Mouse (Mus musculus) liver, adult 2 months (tissue): ENCODE data around the gene Nusap1. TPM values are rescaled to one million over a fixed set of nuclear protein-coding genes. Genes with fewer than 3 reads are reported as not detected.
"Not testable (repeated sequence)": the region's sequence is repeated elsewhere in the genome, so short reads cannot be mapped to it uniquely, and the experiment has no call there.

ENCODE experiments used
- DNase-seq: peaks from one replicate; pipeline ENCODE4 v3.0.0-alpha.2; 2011; ENCODE audit warnings: low read depth, low spot score; ENCODE audit errors: extremely low read depth
- H3K27ac ChIP-seq: fragments of 200-500 bp; replicated peaks from 2 replicates; pipeline ENCODE4 v1.5.1; 2012; ENCODE audit warnings: low read depth, mild to moderate bottlenecking, control low read depth, inconsistent platforms, low read length; ENCODE audit not compliant: insufficient read depth
- H3K27me3 ChIP-seq: fragments of 200-500 bp; 2 replicates; pipeline ENCODE4 v1.6.1; 2012; ENCODE audit warnings: mild to moderate bottlenecking, moderate library complexity, low read length, inconsistent platforms; ENCODE audit not compliant: control insufficient read depth, insufficient read depth
- H3K36me3 ChIP-seq: fragments of 200-500 bp; 2 replicates; pipeline ENCODE4 v1.6.1; 2012; ENCODE audit warnings: low read length, inconsistent platforms; ENCODE audit not compliant: control insufficient read depth, insufficient read depth
- H3K4me1 ChIP-seq: fragments of 200-500 bp; 2 replicates; pipeline ENCODE4 v1.6.1; 2011; ENCODE audit warnings: low read length; ENCODE audit not compliant: control insufficient read depth, insufficient read depth
- H3K4me3 ChIP-seq: fragments of 200-500 bp; 2 replicates; pipeline ENCODE4 v1.5.1; 2011; ENCODE audit warnings: low read depth, mild to moderate bottlenecking, control low read depth, low read length, moderate library complexity; ENCODE audit not compliant: insufficient read depth
- H3K79me2 ChIP-seq: fragments of 200-500 bp; 2 replicates; pipeline ENCODE4 v1.6.1; 2012; ENCODE audit warnings: inconsistent platforms, mild to moderate bottlenecking, low read length, moderate library complexity; ENCODE audit not compliant: control insufficient read depth, insufficient read depth
- H3K9ac ChIP-seq: fragments of 200-500 bp; 2 replicates; pipeline ENCODE4 v1.6.1; 2012; ENCODE audit warnings: low read depth, mild to moderate bottlenecking, control low read depth, inconsistent platforms, low read length
- CTCF ChIP-seq: fragments of 200-500 bp; IDR thresholded peaks from 2 replicates; pipeline ENCODE4 v1.5.1; 2011; ENCODE audit warnings: low read depth, low read length, control low read depth
- POLR2A ChIP-seq: fragments of 200-500 bp; IDR thresholded peaks from 2 replicates; pipeline ENCODE4 v1.6.1; 2011; ENCODE audit warnings: low read length, control low read depth; ENCODE audit not compliant: insufficient read depth; ENCODE audit errors: extremely low read depth
- WGBS: fragments of 180-500 bp; shearing (Covaris S2); methylation state at CpG from one replicate; pipeline ENCODE4 v1.1.7; 2018; 5-methylcytosine and 5-hydroxymethylcytosine counted together
- polyA plus RNA-seq: library from polyadenylated mRNA; depleted of rRNA; stranded (reverse); fragments of >200 nt; gene quantifications from 2 replicates; pipeline ENCODE4 v1.2.3, GENCODE M21; 2012
- total RNA-seq: library from RNA; depleted of rRNA; stranded (reverse); fragments of >200 nt; gene quantifications from 2 replicates; pipeline ENCODE4 v1.2.3, GENCODE M21; 2014

Gene Nusap1
- total and polyA plus RNA-seq, 2 experiments: 0.07 to 0.46 TPM

DNA sequence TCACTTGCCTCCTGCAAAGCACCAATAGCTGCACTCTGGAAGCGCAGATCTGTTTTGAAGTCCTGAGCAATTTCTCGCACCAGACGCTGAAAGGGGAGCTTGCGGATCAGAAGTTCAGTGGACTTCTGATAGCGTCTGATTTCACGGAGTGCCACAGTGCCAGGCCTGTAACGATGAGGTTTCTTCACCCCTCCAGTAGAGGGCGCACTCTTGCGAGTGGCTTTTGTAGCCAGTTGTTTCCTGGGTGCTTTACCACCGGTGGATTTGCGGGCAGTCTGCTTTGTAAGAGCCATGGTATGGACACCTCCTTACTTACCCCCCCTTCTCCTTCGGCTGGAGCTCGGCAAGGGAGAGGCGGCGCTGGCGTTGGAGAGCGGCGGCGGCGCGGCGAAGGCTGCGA lies 47.6 kb downstream of the Nusap1 start:
- not testable (repeated sequence) for H3K4me3 ChIP-seq, H3K36me3 ChIP-seq, H3K27me3 ChIP-seq, H3K79me2 ChIP-seq, DNase-seq, H3K9ac ChIP-seq, H3K27ac ChIP-seq, H3K4me1 ChIP-seq
- 70% methylated on average over 22 of the region's 23 CpGs for WGBS
- peak; percentile 11; the same call in 1 of the 2 replicates for TF ChIP-seq CTCF

DNA sequence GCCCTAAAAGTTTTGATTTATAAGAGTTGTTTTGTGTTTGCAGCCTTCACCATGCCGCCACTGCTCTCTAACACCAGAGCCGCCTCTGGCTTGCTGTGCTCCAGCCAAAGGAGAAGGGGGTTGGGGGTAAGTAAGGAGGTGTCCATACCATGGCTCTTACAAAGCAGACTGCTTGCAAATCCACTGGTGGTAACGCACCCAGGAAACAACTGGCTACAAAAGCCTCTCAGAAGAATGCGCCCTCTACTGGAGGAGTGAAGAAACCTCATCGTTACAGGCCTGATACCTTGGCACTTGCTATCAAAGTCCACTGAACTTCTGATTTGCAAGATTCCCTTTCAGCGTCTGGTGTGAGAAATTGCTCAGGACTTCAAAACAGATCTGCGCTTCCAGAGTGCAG lies 50.9 kb downstream of the Nusap1 start:
- Histone ChIP-seq H3K4me3 (no peak overlapping the region), H3K27ac (no peak overlapping the region), H3K79me2 (no peaks in the 10 kb centered on the region), H3K27me3 (no peaks in the 10 kb centered on the region), H3K9ac (no peak overlapping the region), H3K36me3 (no peaks in the 10 kb centered on the region), H3K4me1 (no peaks in the 10 kb centered on the region)
- 34% methylated on average over 7 of the region's 7 CpGs for WGBS
- DNase-seq: peak; percentile 82
- TF ChIP-seq CTCF (peak; percentile 25; the same call in 1 of the 2 replicates), POLR2A (no peak)

DNA sequence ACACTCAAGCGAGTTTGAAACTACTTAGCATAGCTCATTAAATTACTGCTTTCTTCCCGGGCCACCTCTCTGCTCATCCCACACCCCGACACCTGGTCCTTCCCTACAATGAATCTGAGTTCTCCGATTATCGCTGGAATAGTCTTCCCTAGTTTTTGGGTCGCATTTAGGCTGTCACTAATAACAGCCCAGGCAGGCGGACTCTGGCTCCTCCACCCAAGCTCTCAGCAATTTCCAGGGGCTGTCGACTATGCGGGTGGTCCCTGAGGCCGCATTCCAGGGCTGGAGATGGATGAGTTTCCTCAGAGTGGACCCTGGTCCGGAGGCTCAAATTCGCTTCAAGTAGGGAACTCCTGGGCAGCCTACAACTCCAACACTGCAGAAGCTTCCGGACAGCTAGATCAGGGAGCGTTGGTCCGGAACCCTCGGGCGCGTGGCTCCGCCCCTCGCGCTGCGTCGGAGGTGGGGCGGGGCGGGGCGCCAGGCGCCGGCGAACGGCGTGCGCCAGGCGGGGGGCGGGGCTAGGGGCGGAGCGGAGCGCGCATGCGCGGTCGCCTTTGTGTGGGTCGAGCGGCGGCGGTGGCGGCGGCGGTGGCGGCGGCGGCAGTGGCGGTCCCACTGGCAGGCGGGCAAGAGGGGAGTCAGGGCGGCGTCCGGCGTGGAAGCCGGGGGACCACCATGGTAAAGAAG lies 56.6 kb downstream of the Nusap1 start, which contains the start of gene Rtf1:
TSS of gene Rtf1 (plus strand) at position 544 of the 690 bp plus-strand sequence.
- no peak for TF ChIP-seq CTCF
- TF ChIP-seq POLR2A: peak; percentile 70
- Histone ChIP-seq H3K27ac (peak within 1 kb of the TSS; percentile 92), H3K4me3 (peak within 1 kb of the TSS; percentile 89), H3K9ac (peak within 1 kb of the TSS; percentile 94), H3K27me3 (no peaks in the 10 kb centered on the region), H3K79me2 (peaks cover 21% of the 10 kb centered on the region), H3K4me1 (peaks cover 3% of the 10 kb centered on the region; the same call in 1 of the 2 replicates), H3K36me3 (0 out of 2 replicates have a peak, but pooled peaks cover 2% of the 10 kb centered on the region)
- peak; percentile 70 for DNase-seq
- WGBS: under 1% methylated on average over 58 of the region's 58 CpGs

DNA sequence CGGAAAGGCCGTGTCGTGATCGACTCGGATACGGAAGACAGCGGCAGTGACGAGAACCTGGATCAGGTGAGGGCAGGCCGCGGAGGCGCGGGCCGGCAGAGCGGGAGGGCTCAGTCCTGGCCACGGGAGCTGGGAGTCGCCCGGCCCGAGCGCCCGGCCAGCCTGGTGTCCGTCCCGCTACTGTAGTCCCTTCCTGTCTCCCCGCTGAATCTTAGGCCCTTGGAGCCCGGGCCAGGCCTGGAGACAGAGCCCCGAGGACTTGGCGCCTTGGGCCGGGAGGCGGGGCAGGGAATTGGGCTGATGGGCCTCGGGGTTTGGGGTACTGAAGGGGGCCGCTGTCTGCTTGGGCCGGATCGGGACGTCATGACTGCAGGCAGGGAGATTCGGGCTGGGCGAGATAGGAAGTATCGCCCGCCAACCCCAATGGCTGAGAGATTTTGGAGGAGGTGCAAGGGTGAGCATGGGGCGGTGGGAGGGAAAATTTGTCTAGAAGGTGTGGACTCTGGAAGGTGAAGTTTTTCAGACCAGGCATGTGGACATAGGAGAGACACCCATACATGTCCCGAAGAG lies 57.2 kb downstream of the Nusap1 start:
- no peak for TF ChIP-seq CTCF
- TF ChIP-seq POLR2A: no peak
- Histone ChIP-seq H3K4me1 (peaks cover 3% of the 10 kb centered on the region; the same call in 1 of the 2 replicates), H3K79me2 (peaks cover 24% of the 10 kb centered on the region), H3K4me3 (peak overlapping the region; percentile 78), H3K9ac (peak overlapping the region; percentile 94), H3K27ac (peak overlapping the region; percentile 42), H3K27me3 (no peaks in the 10 kb centered on the region), H3K36me3 (0 out of 2 replicates have a peak, but pooled peaks cover 2% of the 10 kb centered on the region)
- WGBS: under 1% methylated on average over 38 of the region's 39 CpGs
- peak; percentile 29 for DNase-seq

DNA sequence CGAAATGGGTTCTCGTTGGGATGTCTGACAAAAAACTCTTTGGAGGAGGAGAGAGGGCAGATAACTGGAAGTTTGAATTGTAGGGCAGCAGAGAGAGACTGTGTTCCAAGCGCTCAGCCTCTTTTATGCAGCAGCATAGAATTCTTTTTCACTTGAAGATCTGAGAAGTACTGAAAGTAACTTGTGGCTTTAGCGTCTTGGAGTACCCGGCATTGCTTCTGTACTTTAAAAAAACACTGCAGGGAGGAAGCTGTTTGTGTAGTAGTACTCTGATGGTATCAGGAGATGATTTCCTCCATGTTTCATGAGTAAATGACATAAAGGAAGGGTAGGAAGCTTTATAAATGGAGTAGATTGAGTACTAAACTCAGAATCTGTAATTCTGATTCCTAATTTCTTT lies 57.7 kb downstream of the Nusap1 start:
- Histone ChIP-seq H3K27ac (no peak overlapping the region), H3K79me2 (peaks cover 24% of the 10 kb centered on the region), H3K36me3 (0 out of 2 replicates have a peak, but pooled peaks cover 2% of the 10 kb centered on the region), H3K9ac (peak overlapping the region; percentile 94; the same call in 1 of the 2 replicates), H3K4me3 (peak overlapping the region; percentile 78), H3K4me1 (peaks cover 3% of the 10 kb centered on the region; the same call in 1 of the 2 replicates), H3K27me3 (no peaks in the 10 kb centered on the region)
- no peak for TF ChIP-seq CTCF
- no peak for TF ChIP-seq POLR2A
- 1% methylated on average over 5 of the region's 5 CpGs for WGBS
- DNase-seq: no peak
